Mouse (Mus musculus): ENCODE measurements around the gene Actg1.

Gene Actg1

GRCm38 (mm10) chr11:120313906-120314685 lies 34.2 kb downstream of the Actg1 start:
- Histone ChIP-seq H3K36me3 (ENCODE audit: insufficient read depth, low read length) (no peaks in the 10 kb centered on the region), H3K27me3 (ENCODE audit: insufficient read depth, low read length) (peaks cover 11% of the 10 kb centered on the region), H3K9me3 (ENCODE audit: low read length) (peaks cover 67% of the 10 kb centered on the region), H3K4me1 (replicated peaks; ENCODE audit: low read depth, low read length) (peaks cover 24% of the 10 kb centered on the region), H3K4me3 (replicated peaks; ENCODE audit: low read length) (no peak overlapping the region)
- TF ChIP-seq CTCF (conservative IDR thresholded peaks at IDR 0.05; ENCODE audit: low read length) (no peak), NANOG (IDR thresholded peaks at IDR 0.05; ENCODE audit: borderline replicate concordance, low read length) (no peak), POU5F1 (IDR thresholded peaks at IDR 0.05; ENCODE audit: borderline replicate concordance, low read length) (no peak)

- TF ChIP-seq NANOG (IDR thresholded peaks at IDR 0.05; ENCODE audit: borderline replicate concordance, low read length) (no peak), POU5F1 (IDR thresholded peaks at IDR 0.05; ENCODE audit: borderline replicate concordance, low read length) (no peak), CTCF (conservative IDR thresholded peaks at IDR 0.05; ENCODE audit: low read length) (no peak)
- Histone ChIP-seq H3K27me3 (ENCODE audit: insufficient read depth, low read length) (peaks cover 24% of the 10 kb centered on the region), H3K4me3 (replicated peaks; ENCODE audit: low read length) (peak overlapping the region; percentile 37; the same call in 1 of the 2 replicates)
Observed at GRCm38 (mm10) chr11:120312069-120312468, 36.3 kb downstream of the Actg1 start.

GRCm38 (mm10) chr11:120311561-120311960 lies 36.8 kb downstream of the Actg1 start:
- TF ChIP-seq NANOG (IDR thresholded peaks at IDR 0.05; ENCODE audit: borderline replicate concordance, low read length): no peak
- TF ChIP-seq CTCF (conservative IDR thresholded peaks at IDR 0.05; ENCODE audit: low read length): no peak
- no peak for TF ChIP-seq POU5F1 (IDR thresholded peaks at IDR 0.05; ENCODE audit: borderline replicate concordance, low read length)

More at GRCm38 (mm10) chr11:120312069-120312468, 36.3 kb downstream of the Actg1 start:
- no peaks in the 10 kb centered on the region for H3K36me3 ChIP-seq (ENCODE audit: insufficient read depth, low read length)
- peaks cover 47% of the 10 kb centered on the region for H3K9me3 ChIP-seq (ENCODE audit: low read length)
- H3K4me1 ChIP-seq (replicated peaks; ENCODE audit: low read depth, low read length): peaks cover 42% of the 10 kb centered on the region

GRCm38 (mm10) chr11:120310813-120311312 lies 37.5 kb downstream of the Actg1 start:
- H3K4me1 ChIP-seq (replicated peaks; ENCODE audit: low read depth, low read length): peaks cover 52% of the 10 kb centered on the region
- H3K9me3 ChIP-seq (ENCODE audit: low read length): peaks cover 35% of the 10 kb centered on the region
- H3K27me3 ChIP-seq (ENCODE audit: insufficient read depth, low read length): peaks cover 36% of the 10 kb centered on the region
- H3K4me3 ChIP-seq (replicated peaks; ENCODE audit: low read length): peak overlapping the region; percentile 74
- TF ChIP-seq CTCF (conservative IDR thresholded peaks at IDR 0.05; ENCODE audit: low read length): no peak
- TF ChIP-seq NANOG (IDR thresholded peaks at IDR 0.05; ENCODE audit: borderline replicate concordance, low read length): no peak
- no peak for TF ChIP-seq POU5F1 (IDR thresholded peaks at IDR 0.05; ENCODE audit: borderline replicate concordance, low read length)
- H3K36me3 ChIP-seq (ENCODE audit: insufficient read depth, low read length): no peaks in the 10 kb centered on the region

More at GRCm38 (mm10) chr11:120311561-120311960, 36.8 kb downstream of the Actg1 start:
- peaks cover 42% of the 10 kb centered on the region for H3K9me3 ChIP-seq (ENCODE audit: low read length)
- H3K36me3 ChIP-seq (ENCODE audit: insufficient read depth, low read length): no peaks in the 10 kb centered on the region
- peak overlapping the region; percentile 37; the same call in 1 of the 2 replicates for H3K4me3 ChIP-seq (replicated peaks; ENCODE audit: low read length)
- H3K27me3 ChIP-seq (ENCODE audit: insufficient read depth, low read length): peaks cover 29% of the 10 kb centered on the region
- H3K4me1 ChIP-seq (replicated peaks; ENCODE audit: low read depth, low read length): peaks cover 45% of the 10 kb centered on the region

- no peak overlapping the region for H3K4me3 ChIP-seq (replicated peaks; ENCODE audit: low read length)
- peaks cover 60% of the 10 kb centered on the region for H3K4me1 ChIP-seq (replicated peaks; ENCODE audit: low read depth, low read length)
- H3K36me3 ChIP-seq (ENCODE audit: insufficient read depth, low read length): no peaks in the 10 kb centered on the region
Observed at GRCm38 (mm10) chr11:120308441-120309320, 39.7 kb downstream of the Actg1 start.

GRCm38 (mm10) chr11:120307566-120308430 lies 40.5 kb downstream of the Actg1 start:
- peaks cover 65% of the 10 kb centered on the region for H3K27me3 ChIP-seq (ENCODE audit: insufficient read depth, low read length)
- H3K4me3 ChIP-seq (replicated peaks; ENCODE audit: low read length): no peak overlapping the region
- H3K9me3 ChIP-seq (ENCODE audit: low read length): peaks cover 4% of the 10 kb centered on the region; the same call in 1 of the 2 replicates
- peak; percentile 74 for TF ChIP-seq CTCF (conservative IDR thresholded peaks at IDR 0.05; ENCODE audit: low read length)
- TF ChIP-seq NANOG (IDR thresholded peaks at IDR 0.05; ENCODE audit: borderline replicate concordance, low read length): no peak
- no peaks in the 10 kb centered on the region for H3K36me3 ChIP-seq (ENCODE audit: insufficient read depth, low read length)
- peaks cover 66% of the 10 kb centered on the region for H3K4me1 ChIP-seq (replicated peaks; ENCODE audit: low read depth, low read length)

More at GRCm38 (mm10) chr11:120308441-120309320, 39.7 kb downstream of the Actg1 start:
- H3K9me3 ChIP-seq (ENCODE audit: low read length): peaks cover 13% of the 10 kb centered on the region
- peaks cover 56% of the 10 kb centered on the region for H3K27me3 ChIP-seq (ENCODE audit: insufficient read depth, low read length)
- TF ChIP-seq POU5F1 (IDR thresholded peaks at IDR 0.05; ENCODE audit: borderline replicate concordance, low read length) (no peak), NANOG (IDR thresholded peaks at IDR 0.05; ENCODE audit: borderline replicate concordance, low read length) (no peak), CTCF (conservative IDR thresholded peaks at IDR 0.05; ENCODE audit: low read length) (no peak)

GRCm38 (mm10) chr11:120307132-120307413 lies 41.3 kb downstream of the Actg1 start:
- Histone ChIP-seq H3K4me1 (replicated peaks; ENCODE audit: low read depth, low read length) (peaks cover 64% of the 10 kb centered on the region), H3K9me3 (ENCODE audit: low read length) (no peaks in the 10 kb centered on the region), H3K4me3 (replicated peaks; ENCODE audit: low read length) (no peak overlapping the region), H3K36me3 (ENCODE audit: insufficient read depth, low read length) (no peaks in the 10 kb centered on the region), H3K27me3 (ENCODE audit: insufficient read depth, low read length) (peaks cover 69% of the 10 kb centered on the region)
- no peak for TF ChIP-seq POU5F1 (IDR thresholded peaks at IDR 0.05; ENCODE audit: borderline replicate concordance, low read length)
- no peak for TF ChIP-seq CTCF (conservative IDR thresholded peaks at IDR 0.05; ENCODE audit: low read length)
- TF ChIP-seq NANOG (IDR thresholded peaks at IDR 0.05; ENCODE audit: borderline replicate concordance, low read length): no peak
